Mouse (Mus musculus) heart, adult 11 months (tissue): ENCODE data around the gene Olfr601.
"Not testable (repeated sequence)": the region's sequence is repeated elsewhere in the genome, so short reads cannot be mapped to it uniquely, and the experiment has no call there.

Experiments used
- DNase-seq: peaks from one replicate; pipeline ENCODE4 v3.0.0; 2022

Olfr601 gene

GRCm38 (mm10) chr7:103362555-103362954 lies at the start of gene Olfr601:
Gene Olfr601 (minus strand): TSS chr7:103362655.
- no peak for DNase-seq

- not testable (repeated sequence) for DNase-seq
These were observed 44.1 kb upstream of the Olfr601 start for GRCm38 (mm10) chr7:103406521-103407055.

GRCm38 (mm10) chr7:103398981-103399380 lies 36.5 kb upstream of the Olfr601 start:
- DNase-seq = no peak

DNA sequence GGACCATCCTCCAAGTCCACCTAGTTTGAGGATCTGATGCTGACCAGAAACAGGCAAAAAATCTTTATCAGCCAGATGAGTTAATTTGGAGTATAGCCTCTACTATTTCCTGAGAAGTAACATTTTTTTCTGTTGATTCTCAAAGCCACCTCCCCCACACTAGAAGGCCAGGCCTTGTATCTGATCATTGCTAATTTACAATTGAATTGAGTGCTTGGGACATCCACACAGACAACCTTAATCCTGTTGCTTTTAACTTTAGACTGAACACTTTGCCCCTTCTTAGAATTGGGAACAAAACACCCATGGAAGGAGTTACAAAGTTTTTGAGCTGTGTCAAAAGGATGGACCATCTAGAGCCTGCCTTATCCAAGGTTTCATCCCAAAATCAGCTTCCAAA lies 35.3 kb upstream of the Olfr601 start:
- no peak for DNase-seq

GRCm38 (mm10) chr7:103386077-103386476 lies 23.6 kb upstream of the Olfr601 start, which contains the start of gene Olfr603:
Gene Olfr603 (minus strand): TSS chr7:103386177.
- DNase-seq = no peak

DNA sequence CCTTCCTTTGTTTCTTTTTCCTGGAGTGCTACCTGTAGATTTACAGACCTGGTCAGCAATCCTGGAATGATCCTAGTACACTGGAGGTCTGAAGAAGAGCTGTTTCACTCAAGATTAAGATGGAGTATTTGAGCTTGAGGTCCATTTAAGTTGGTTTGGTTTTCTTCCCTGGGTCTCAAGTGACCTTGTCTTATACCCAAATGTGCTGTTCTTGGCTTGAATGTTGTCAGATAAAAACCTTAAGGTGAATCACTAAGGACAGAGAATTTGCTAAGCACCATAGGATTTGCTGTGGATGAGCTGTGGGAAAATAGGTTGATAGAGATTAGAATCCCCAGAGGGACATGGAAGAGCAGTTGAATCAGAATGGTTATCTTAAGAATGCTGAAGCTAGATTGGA lies 12.9 kb downstream of the Olfr601 start, which contains the start of gene Olfr600:
Gene Olfr600, minus strand, starts transcription at position 101 of the 400 bp plus-strand sequence.
- no peak for DNase-seq

- no peak for DNase-seq
These were observed 26.8 kb downstream of the Olfr601 start, which contains the start of gene Olfr599 for GRCm38 (mm10) chr7:103335617-103336016. Gene Olfr599 (plus strand): TSS chr7:103335917.

- no peak for DNase-seq
These were observed 39.2 kb downstream of the Olfr601 start, which contains the start of gene Olfr598 for GRCm38 (mm10) chr7:103323268-103323667. Gene Olfr598 (plus strand): TSS chr7:103323568.

DNA sequence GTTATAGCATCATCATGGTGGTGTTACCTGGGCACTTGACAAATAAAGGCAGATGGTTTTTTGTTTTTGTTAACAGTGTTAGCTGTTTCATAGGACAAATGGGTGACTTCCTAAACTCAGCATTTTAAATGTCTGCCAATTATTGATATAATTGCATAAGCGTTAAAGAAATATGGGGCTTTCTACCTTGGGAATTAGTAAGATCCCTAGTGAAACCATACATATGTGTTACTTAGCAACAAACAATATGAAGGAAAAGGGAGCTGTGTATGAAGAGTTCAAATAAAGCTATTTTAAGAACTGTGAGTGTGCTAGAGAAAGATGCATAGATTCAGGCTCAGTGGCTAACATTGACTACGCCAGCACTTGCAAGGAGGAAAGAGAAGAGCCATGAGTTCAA lies 46.4 kb downstream of the Olfr601 start, which contains the start of gene Olfr597:
Gene Olfr597, plus strand, starts transcription at position 301 of the 400 bp plus-strand sequence.
- not testable (repeated sequence) for DNase-seq
